Mouse (Mus musculus): Measurements from ENCODE around the gene Akirin1. TPM values are rescaled to one million over a fixed set of nuclear protein-coding genes. Genes with fewer than 3 reads are reported as not detected.

The Akirin1 gene
- polyA plus RNA-seq, 1 experiment from 2014 or later, result 56.6 TPM

Other genes starting within 250 kb of the Akirin1 start
- gene Macf1, start 66.0 kb downstream of the Akirin1 start, polyA plus RNA-seq (2014; fragmentation: Nextera tagmentation; extraction: Ambion mirVana), result 59.2 and 89.2 TPM in 2 replicates
- gene Ndufs5, start 32.1 kb downstream of the Akirin1 start, polyA plus RNA-seq (2014; fragmentation: Nextera tagmentation; extraction: Ambion mirVana), result 321 and 417 TPM in 2 replicates
- gene Rhbdl2, start 37.5 kb upstream of the Akirin1 start, polyA plus RNA-seq (2014; fragmentation: Nextera tagmentation; extraction: Ambion mirVana), result 3.8 TPM in 2 replicates
- gene 4933427I04Rik, start 109.3 kb upstream of the Akirin1 start, polyA plus RNA-seq (2014; fragmentation: Nextera tagmentation; extraction: Ambion mirVana), result not detected in 2 replicates
- 76.5 and 91.2 TPM in 2 replicates for gene Mycbp, start 154.5 kb upstream of the Akirin1 start, polyA plus RNA-seq (2014; fragmentation: Nextera tagmentation; extraction: Ambion mirVana)
- gene Rragc, start 167.1 kb upstream of the Akirin1 start, polyA plus RNA-seq (2014; fragmentation: Nextera tagmentation; extraction: Ambion mirVana), result 34.8 and 52.2 TPM in 2 replicates
- gene 4930535I16Rik, start 167.7 kb upstream of the Akirin1 start, polyA plus RNA-seq (2014; fragmentation: Nextera tagmentation; extraction: Ambion mirVana), result not detected in 2 replicates